7 mouse cellular contexts compared by ENCODE assay signal in genomic region chr1:42698584-42699333, GRCm38 (mm10). TPM values are rescaled to one million over a fixed set of nuclear protein-coding genes. Genes with fewer than 3 reads are reported as not detected.
DNase-seq lines count a peak whose midpoint lies in the region; ATAC-seq and TF ChIP-seq lines count a peak whose summit lies in the region.

No protein-coding gene starts in this region.

- DNase-seq in layer of hippocampus, adult 2 months (ENCODE audit: low spot score in 2 of 2) = no peak
- DNase-seq in layer of hippocampus, postnatal 14 days (ENCODE audit: low spot score in 2 of 2) = no peak
- DNase-seq in intestine, embryonic 14.5 days (ENCODE audit: low spot score) = no peak
- DNase-seq in right cerebral cortex, postnatal 25 days = no peak
- no peak for DNase-seq in right cerebral cortex, adult 18-20 months

- TF ChIP-seq CTCF in layer of hippocampus, adult 2 months (conservative IDR thresholded peaks at IDR 0.05) = no peak

- ATAC-seq in embryonic facial prominence, embryonic 15.5 days (ENCODE audit: insufficient number of reproducible peaks, low FRiP score, low TSS enrichment, low read depth) = no peak
- no peak for ATAC-seq in intestine, embryonic 14.5 days (replicated peaks; ENCODE audit: low FRiP score, low TSS enrichment, low read depth)
- no peak for ATAC-seq in neural tube, embryonic 13.5 days (ENCODE audit: low read depth)

- H3K9ac ChIP-seq in embryonic facial prominence, embryonic 15.5 days = peak overlapping the region; percentile 35
- H3K9ac ChIP-seq in intestine, embryonic 14.5 days (ENCODE audit: low read length) = no peak overlapping the region
- peak overlapping the region; percentile 99 for H3K9ac ChIP-seq in neural tube, embryonic 13.5 days

- no peaks in the 10 kb centered on the region for H3K9me3 ChIP-seq in embryonic facial prominence, embryonic 15.5 days (replicated peaks)
- H3K9me3 ChIP-seq in intestine, embryonic 14.5 days (ENCODE audit: control insufficient read depth, low read length) = no peaks in the 10 kb centered on the region
- no peaks in the 10 kb centered on the region for H3K9me3 ChIP-seq in neural tube, embryonic 13.5 days

- peak overlapping the region; percentile 94 for H3K27ac ChIP-seq in layer of hippocampus, adult 2 months
- H3K27ac ChIP-seq in embryonic facial prominence, embryonic 15.5 days (replicated peaks) = peak overlapping the region; percentile 51; the same call in 1 of the 2 replicates
- H3K27ac ChIP-seq in intestine, embryonic 14.5 days (ENCODE audit: low read depth) = no peak overlapping the region
- H3K27ac ChIP-seq in neural tube, embryonic 13.5 days (replicated peaks) = peak overlapping the region; percentile 97

- 1% methylated on average over 56 of the region's 57 CpGs for WGBS in embryonic facial prominence, embryonic 15.5 days
- 2% methylated on average over 52 of the region's 57 CpGs for WGBS in intestine, embryonic 14.5 days
- under 1% methylated on average over 49 of the region's 57 CpGs for WGBS in neural tube, embryonic 13.5 days

- H3K36me3 ChIP-seq in embryonic facial prominence, embryonic 15.5 days = no peaks in the 10 kb centered on the region
- no peaks in the 10 kb centered on the region for H3K36me3 ChIP-seq in intestine, embryonic 14.5 days (ENCODE audit: control insufficient read depth, insufficient read depth, low read length)
- 0 out of 2 replicates have a peak, but pooled peaks cover 8% of the 10 kb centered on the region for H3K36me3 ChIP-seq in neural tube, embryonic 13.5 days

- peak overlapping the region; percentile 68 for H3K4me2 ChIP-seq in embryonic facial prominence, embryonic 15.5 days (replicated peaks)
- H3K4me2 ChIP-seq in intestine, embryonic 14.5 days (ENCODE audit: low read length) = peak overlapping the region; percentile 67
- H3K4me2 ChIP-seq in neural tube, embryonic 13.5 days = peak overlapping the region; percentile 86

- peaks cover 41% of the 10 kb centered on the region for H3K4me1 ChIP-seq in embryonic facial prominence, embryonic 15.5 days
- peaks cover 17% of the 10 kb centered on the region; the same call in 1 of the 2 replicates for H3K4me1 ChIP-seq in intestine, embryonic 14.5 days (replicated peaks; ENCODE audit: control insufficient read depth, insufficient read depth, low read length)
- peaks cover 42% of the 10 kb centered on the region for H3K4me1 ChIP-seq in neural tube, embryonic 13.5 days (replicated peaks)

- peak overlapping the region; percentile 71 for H3K4me3 ChIP-seq in layer of hippocampus, adult 2 months
- peak overlapping the region; percentile 52 for H3K4me3 ChIP-seq in embryonic facial prominence, embryonic 15.5 days (replicated peaks)
- H3K4me3 ChIP-seq in intestine, embryonic 14.5 days (ENCODE audit: low read depth, low read length) = peak overlapping the region; percentile 40
- peak overlapping the region; percentile 90 for H3K4me3 ChIP-seq in neural tube, embryonic 13.5 days

- peaks cover 80% of the 10 kb centered on the region for H3K27me3 ChIP-seq in embryonic facial prominence, embryonic 15.5 days
- peaks cover 95% of the 10 kb centered on the region for H3K27me3 ChIP-seq in intestine, embryonic 14.5 days (replicated peaks; ENCODE audit: control insufficient read depth, insufficient read depth, low read length)
- peaks cover 7% of the 10 kb centered on the region for H3K27me3 ChIP-seq in neural tube, embryonic 13.5 days

RNA-seq across cellular contexts. Expression of gene Pou3f3, which starts 3.2 kb away (rescaled TPM):
- total RNA-seq in layer of hippocampus, adult 2 months (2021) = 10 to 100 TPM; 60.7 to 66.4 TPM
- 10 to 100 TPM; 53.2 to 54.3 TPM for total RNA-seq in layer of hippocampus, postnatal 14 days (2021)
- polyA plus RNA-seq in embryonic facial prominence, embryonic 15.5 days (2015; fragmentation: Nextera tagmentation; extraction: Ambion mirVana) = 3.9 and 4.4 TPM in 2 replicates
- 0.24 and 0.28 TPM in 2 replicates for polyA plus RNA-seq in intestine, embryonic 14.5 days (2014; fragmentation: Nextera tagmentation; extraction: Ambion mirVana)
- 10.5 and 12.2 TPM in 2 replicates for polyA plus RNA-seq in neural tube, embryonic 13.5 days (2015; fragmentation: Nextera tagmentation; extraction: Ambion mirVana)

Comparison
In these comparisons a context has a peak if more than half of its experiments do, and no peak if none do; other contexts are left out.
1. H3K4me3 ChIP-seq: peak in every context shown above with its lines; median percentile 90 in neural tube, embryonic 13.5 days; 71 in layer of hippocampus, adult 2 months; 52 in embryonic facial prominence, embryonic 15.5 days; 40 in intestine, embryonic 14.5 days.